Mouse (Mus musculus): ENCODE measurements around the gene Ube2l6. TPM values are rescaled to one million over a fixed set of nuclear protein-coding genes. Genes with fewer than 3 reads are reported as not detected.

The Ube2l6 gene
- 32.9 and 33.5 TPM in 2 replicates for polyA plus RNA-seq (2016; fragmentation: Nextera tagmentation; extraction: Ambion mirVana)

DNA sequence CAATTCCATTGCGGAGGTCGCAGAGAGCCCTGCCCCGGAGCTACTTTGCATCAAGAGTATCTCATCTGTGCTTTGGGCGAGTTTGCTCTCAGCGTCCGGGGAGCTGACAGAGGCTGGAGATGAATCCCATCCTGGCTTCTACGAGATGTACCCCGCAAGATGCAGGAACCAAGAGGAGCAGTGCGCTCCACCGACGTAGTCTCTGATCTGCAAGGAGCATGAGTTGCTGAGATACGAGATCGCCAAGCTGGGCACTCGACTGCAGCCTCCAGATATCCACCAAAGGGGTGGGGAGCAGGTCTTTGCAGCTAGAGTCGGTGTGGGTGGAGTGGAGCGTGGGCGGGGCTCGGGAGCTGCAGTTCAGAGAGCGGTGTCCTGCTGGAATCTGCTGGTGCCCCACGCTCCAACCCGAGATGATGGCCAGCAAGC, at the start of gene Ube2l6:
Ube2l6 (plus strand) TSS at position 336 of the 429 bp plus-strand sequence.
- Histone ChIP-seq H3K4me1 (peaks cover 4% of the 10 kb centered on the region; the same call in 1 of the 2 replicates), H3K9ac (peak within 1 kb of the TSS; percentile 41), H3K27ac (peak within 1 kb of the TSS; percentile 14; the same call in 1 of the 2 replicates), H3K9me3 (0 out of 2 replicates have a peak, but pooled peaks cover 7% of the 10 kb centered on the region), H3K36me3 (no peaks in the 10 kb centered on the region), H3K4me3 (peak within 1 kb of the TSS; percentile 56), H3K4me2 (replicated peaks) (peak within 1 kb of the TSS; percentile 92), H3K27me3 (no peaks in the 10 kb centered on the region)
- WGBS = 0% methylated on average over 21 of the region's 21 CpGs
- peak; percentile 71 for ATAC-seq (ENCODE audit: insufficient number of reproducible peaks, insufficient read depth, low FRiP score, low TSS enrichment)

DNA sequence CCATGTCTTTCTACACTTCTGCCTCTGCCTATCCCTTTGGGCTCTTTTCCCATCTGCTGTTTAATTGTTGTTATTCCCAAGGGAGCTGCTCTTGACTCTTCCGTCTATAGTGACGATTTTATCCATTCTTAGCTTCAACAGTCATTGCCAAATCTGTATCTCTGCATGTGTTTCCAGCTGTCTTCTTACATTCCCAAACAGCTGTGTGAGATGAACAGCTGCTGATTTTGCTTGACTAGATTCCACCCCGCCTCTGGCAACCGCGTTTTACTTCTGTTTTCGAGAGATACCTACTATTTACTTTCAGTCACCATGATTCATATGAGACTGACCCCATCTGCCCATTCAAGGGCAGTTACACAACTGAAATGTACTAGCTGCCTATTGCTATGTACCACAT, 48.5 kb upstream of the Ube2l6 start:
- WGBS = 78% methylated on average over 6 of the region's 6 CpGs
- ATAC-seq (ENCODE audit: insufficient number of reproducible peaks, insufficient read depth, low FRiP score, low TSS enrichment) = no peak
- no peak overlapping the region for H3K4me3 ChIP-seq
- no peaks in the 10 kb centered on the region for H3K27me3 ChIP-seq
- no peaks in the 10 kb centered on the region for H3K36me3 ChIP-seq
- no peaks in the 10 kb centered on the region for H3K4me1 ChIP-seq
- no peak overlapping the region for H3K9ac ChIP-seq
- no peaks in the 10 kb centered on the region for H3K9me3 ChIP-seq
- no peak overlapping the region for H3K27ac ChIP-seq
- H3K4me2 ChIP-seq (replicated peaks) = no peak overlapping the region

DNA sequence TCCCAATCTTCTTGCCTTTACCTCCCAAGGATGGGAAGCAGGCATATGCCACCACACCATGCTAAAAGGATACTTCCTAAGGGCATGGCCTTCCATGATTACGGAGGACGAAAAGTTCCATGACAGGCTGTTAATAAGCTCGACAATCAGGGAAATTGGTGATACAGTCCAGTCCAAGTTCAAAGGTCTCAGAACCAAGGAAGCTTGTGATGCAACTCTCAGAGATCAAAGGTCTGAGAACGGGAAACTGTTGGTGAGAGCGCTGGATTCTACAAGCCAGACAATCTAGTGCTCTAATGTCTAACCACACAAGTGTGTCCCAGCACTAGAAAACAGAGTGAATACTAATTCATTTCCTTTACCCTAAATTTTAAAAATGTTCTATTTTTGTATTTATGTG, 42.4 kb upstream of the Ube2l6 start:
- no peak overlapping the region for H3K9ac ChIP-seq
- no peaks in the 10 kb centered on the region for H3K9me3 ChIP-seq
- no peak overlapping the region for H3K27ac ChIP-seq
- ATAC-seq (ENCODE audit: insufficient number of reproducible peaks, insufficient read depth, low FRiP score, low TSS enrichment) = no peak
- H3K4me3 ChIP-seq = no peak overlapping the region
- H3K36me3 ChIP-seq = no peaks in the 10 kb centered on the region
- no peaks in the 10 kb centered on the region for H3K4me1 ChIP-seq
- no peak overlapping the region for H3K4me2 ChIP-seq (replicated peaks)
- H3K27me3 ChIP-seq = no peaks in the 10 kb centered on the region
- WGBS = 63% methylated on average over 5 of the region's 5 CpGs

DNA sequence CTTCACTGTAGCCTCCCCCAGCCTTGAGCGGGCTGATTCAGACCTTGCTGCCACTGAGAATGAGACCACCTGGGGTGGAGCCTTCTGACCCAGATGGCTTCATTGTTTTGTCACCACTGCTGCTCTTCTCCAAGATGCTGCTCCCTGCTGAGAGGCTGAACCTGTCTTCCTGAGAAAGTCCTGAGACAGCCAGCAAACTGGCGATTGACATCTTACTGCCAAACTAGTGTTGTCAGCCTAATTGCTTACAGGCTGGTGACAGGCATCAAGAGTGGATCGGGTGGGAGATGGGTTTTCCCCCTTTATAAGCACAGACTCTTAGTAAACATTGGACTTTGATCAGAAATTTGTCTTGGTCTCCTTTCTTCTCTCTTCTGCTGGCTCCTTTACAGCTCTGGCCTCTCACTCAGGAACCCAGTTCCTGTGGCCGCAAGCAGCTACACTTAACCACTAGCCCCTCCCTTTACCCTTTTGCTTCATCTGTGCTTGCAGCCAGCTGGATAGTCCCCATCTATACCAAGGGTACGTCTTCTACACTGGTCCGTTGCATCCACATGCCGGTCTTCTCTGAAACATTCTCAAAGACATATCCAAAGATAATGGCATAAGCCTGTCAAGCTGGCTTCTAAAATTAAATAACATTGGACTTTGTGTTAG, 41.5 kb upstream of the Ube2l6 start:
- H3K4me2 ChIP-seq (replicated peaks) = no peak overlapping the region
- 51% methylated on average over 7 of the region's 7 CpGs for WGBS
- no peak overlapping the region for H3K9ac ChIP-seq
- H3K36me3 ChIP-seq = no peaks in the 10 kb centered on the region
- no peak overlapping the region for H3K27ac ChIP-seq
- no peaks in the 10 kb centered on the region for H3K27me3 ChIP-seq
- H3K9me3 ChIP-seq = no peaks in the 10 kb centered on the region
- ATAC-seq (ENCODE audit: insufficient number of reproducible peaks, insufficient read depth, low FRiP score, low TSS enrichment) = no peak
- H3K4me1 ChIP-seq = no peaks in the 10 kb centered on the region
- no peak overlapping the region for H3K4me3 ChIP-seq

DNA sequence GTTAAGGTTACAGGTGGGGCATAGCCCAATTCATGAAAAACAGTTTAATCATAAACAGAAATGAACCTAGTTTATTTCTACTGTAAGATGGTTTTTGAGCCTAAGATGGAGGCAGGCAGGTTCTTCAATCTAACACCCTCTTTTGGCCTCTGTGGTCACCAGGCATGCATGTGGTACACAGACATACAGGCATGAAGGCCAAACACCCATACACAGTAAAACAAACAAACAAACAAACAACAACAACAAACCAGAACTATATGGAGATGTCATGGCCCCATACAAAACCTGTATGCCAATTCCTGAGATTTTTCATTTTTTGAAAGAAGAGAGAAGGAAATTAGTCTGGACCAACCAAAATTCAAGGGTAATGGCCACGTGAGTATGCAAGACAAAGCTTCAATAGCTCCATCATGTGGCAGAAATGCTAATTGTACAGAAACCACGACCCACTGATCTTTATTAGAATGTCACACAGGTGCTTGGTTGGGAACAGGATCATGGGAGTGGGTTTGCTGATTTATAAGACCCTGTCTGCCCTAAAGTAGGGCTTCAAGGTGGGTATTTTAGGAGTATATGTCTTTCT, 40.0 kb upstream of the Ube2l6 start:
- Histone ChIP-seq H3K4me3 (no peak overlapping the region), H3K27me3 (no peaks in the 10 kb centered on the region), H3K4me2 (replicated peaks) (no peak overlapping the region), H3K36me3 (no peaks in the 10 kb centered on the region), H3K9me3 (no peaks in the 10 kb centered on the region), H3K27ac (no peak overlapping the region), H3K4me1 (no peaks in the 10 kb centered on the region), H3K9ac (no peak overlapping the region)
- ATAC-seq (ENCODE audit: insufficient number of reproducible peaks, insufficient read depth, low FRiP score, low TSS enrichment) = no peak
- 3% methylated on average over 2 of the region's 2 CpGs for WGBS

DNA sequence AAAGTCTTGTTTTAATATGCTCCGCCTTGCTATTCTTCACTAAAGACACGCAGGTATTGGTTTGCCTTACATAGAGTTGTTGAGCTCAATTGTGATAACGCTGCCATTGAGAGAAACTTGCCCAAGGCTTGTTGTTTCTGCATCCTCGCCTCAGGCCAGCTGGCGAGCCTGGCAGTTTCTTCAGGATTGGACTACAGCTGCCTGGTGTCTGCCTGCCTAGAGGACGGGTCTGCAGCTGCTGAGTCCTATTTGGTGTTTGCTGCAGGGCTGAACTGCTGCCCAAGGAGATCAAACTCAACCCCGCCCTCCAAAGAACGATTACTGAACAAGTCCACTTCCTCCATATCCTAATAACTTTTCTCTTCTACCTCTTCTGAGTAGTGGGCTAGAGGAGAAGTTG, 37.9 kb upstream of the Ube2l6 start:
- Histone ChIP-seq H3K9me3 (no peaks in the 10 kb centered on the region), H3K4me1 (no peaks in the 10 kb centered on the region), H3K4me2 (replicated peaks) (no peak overlapping the region), H3K9ac (no peak overlapping the region), H3K27me3 (no peaks in the 10 kb centered on the region), H3K27ac (no peak overlapping the region), H3K36me3 (no peaks in the 10 kb centered on the region), H3K4me3 (no peak overlapping the region)
- no peak for ATAC-seq (ENCODE audit: insufficient number of reproducible peaks, insufficient read depth, low FRiP score, low TSS enrichment)
- WGBS = 65% methylated on average over 8 of the region's 8 CpGs

DNA sequence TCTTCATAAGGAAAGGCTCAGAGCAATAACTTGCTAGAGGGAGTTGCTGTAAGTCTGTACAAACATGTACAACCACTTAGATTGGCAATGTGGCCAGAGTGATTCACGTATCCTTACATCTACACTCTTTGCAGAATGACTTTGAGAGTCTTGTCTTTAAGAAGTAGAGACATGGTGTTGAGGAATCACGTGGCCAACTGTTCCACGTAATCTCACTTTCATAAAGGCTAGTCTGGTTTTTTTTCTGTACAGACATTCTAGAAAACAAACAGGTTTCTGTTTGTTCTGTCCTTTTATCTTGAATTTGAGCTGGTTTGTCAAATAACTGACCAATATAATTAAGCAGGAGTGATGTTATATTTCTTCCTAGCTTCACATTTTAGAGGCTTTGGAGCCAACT, 37.3 kb upstream of the Ube2l6 start:
- H3K27me3 ChIP-seq = no peaks in the 10 kb centered on the region
- no peaks in the 10 kb centered on the region for H3K9me3 ChIP-seq
- no peak overlapping the region for H3K27ac ChIP-seq
- H3K4me1 ChIP-seq = no peaks in the 10 kb centered on the region
- 83% methylated on average over 3 of the region's 3 CpGs for WGBS
- H3K4me2 ChIP-seq (replicated peaks) = no peak overlapping the region
- H3K4me3 ChIP-seq = no peak overlapping the region
- ATAC-seq (ENCODE audit: insufficient number of reproducible peaks, insufficient read depth, low FRiP score, low TSS enrichment) = no peak
- no peak overlapping the region for H3K9ac ChIP-seq
- H3K36me3 ChIP-seq = no peaks in the 10 kb centered on the region

DNA sequence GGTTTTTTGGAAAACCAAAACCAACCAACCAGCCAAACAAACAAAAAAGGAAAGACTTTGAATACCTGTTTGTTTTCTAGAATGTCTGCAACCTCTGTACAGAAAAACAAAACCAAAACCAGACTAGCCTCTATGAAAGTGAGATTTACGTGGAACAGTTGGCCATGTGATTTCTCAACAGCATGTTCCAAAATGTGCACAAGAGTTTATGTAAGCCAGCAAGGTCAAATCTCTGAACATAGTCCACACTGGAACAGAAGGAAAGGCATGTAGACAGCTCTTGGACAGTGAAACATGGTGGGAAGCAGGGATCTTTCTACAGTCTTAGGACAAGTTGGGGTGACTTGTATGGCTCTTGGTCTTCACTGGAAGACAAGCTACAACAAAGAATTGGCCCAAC, 36.8 kb upstream of the Ube2l6 start:
- Histone ChIP-seq H3K27ac (no peak overlapping the region), H3K27me3 (no peaks in the 10 kb centered on the region), H3K36me3 (no peaks in the 10 kb centered on the region), H3K4me3 (no peak overlapping the region), H3K4me1 (no peaks in the 10 kb centered on the region), H3K9ac (no peak overlapping the region), H3K9me3 (no peaks in the 10 kb centered on the region), H3K4me2 (replicated peaks) (no peak overlapping the region)
- ATAC-seq (ENCODE audit: insufficient number of reproducible peaks, insufficient read depth, low FRiP score, low TSS enrichment) = no peak
- 80% methylated on average over 1 of the region's 1 CpGs for WGBS

DNA sequence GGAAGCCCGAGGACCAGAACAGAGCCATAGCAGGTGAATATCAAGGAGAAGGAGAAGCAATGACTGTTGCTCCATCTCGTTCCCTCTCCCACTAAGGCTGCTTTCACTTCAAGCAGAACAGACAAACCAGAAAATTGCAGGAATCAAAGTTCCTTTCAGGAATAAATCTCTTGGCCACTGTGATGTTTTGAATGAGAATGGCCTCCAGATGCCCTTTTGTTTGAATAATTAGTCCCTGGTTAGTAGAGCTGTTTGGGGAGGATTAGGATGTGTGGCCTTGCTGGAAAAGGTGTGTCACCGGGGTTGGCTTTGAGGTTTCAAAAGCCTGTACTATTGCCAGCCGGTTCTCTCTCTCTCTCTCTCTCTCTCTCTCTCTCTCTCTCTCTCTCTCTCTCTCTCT, 36.3 kb upstream of the Ube2l6 start:
- ATAC-seq (ENCODE audit: insufficient number of reproducible peaks, insufficient read depth, low FRiP score, low TSS enrichment) = no peak
- WGBS = 27% methylated on average over 4 of the region's 4 CpGs
- H3K9me3 ChIP-seq = no peaks in the 10 kb centered on the region
- H3K36me3 ChIP-seq = no peaks in the 10 kb centered on the region
- no peak overlapping the region for H3K4me3 ChIP-seq
- no peak overlapping the region for H3K27ac ChIP-seq
- no peaks in the 10 kb centered on the region for H3K4me1 ChIP-seq
- H3K27me3 ChIP-seq = no peaks in the 10 kb centered on the region
- H3K4me2 ChIP-seq (replicated peaks) = no peak overlapping the region
- H3K9ac ChIP-seq = no peak overlapping the region

DNA sequence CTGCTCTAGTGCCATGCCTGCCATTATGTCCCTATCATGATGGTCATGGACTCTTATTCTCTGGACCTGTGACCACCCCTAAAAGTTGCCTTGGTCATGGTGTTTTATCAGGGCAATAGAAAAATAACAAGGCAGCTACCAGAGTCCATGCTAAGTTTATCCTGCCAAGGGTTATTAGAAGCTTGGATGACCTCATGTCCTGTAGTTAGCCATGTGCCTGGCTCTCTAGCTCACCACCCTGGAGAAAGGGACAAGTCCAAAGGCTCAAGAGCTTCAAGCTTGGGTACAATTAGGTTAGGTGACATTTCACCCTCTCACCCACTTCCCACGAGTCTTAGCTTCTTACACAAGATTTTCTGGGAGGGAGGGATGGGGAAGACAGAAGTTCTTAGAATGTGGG, 35.8 kb upstream of the Ube2l6 start:
- H3K9me3 ChIP-seq = no peaks in the 10 kb centered on the region
- WGBS = 52% methylated on average over 1 of the region's 1 CpGs
- no peak overlapping the region for H3K27ac ChIP-seq
- no peaks in the 10 kb centered on the region for H3K4me1 ChIP-seq
- H3K36me3 ChIP-seq = no peaks in the 10 kb centered on the region
- H3K9ac ChIP-seq = no peak overlapping the region
- no peak overlapping the region for H3K4me3 ChIP-seq
- no peaks in the 10 kb centered on the region for H3K27me3 ChIP-seq
- no peak overlapping the region for H3K4me2 ChIP-seq (replicated peaks)
- no peak for ATAC-seq (ENCODE audit: insufficient number of reproducible peaks, insufficient read depth, low FRiP score, low TSS enrichment)

DNA sequence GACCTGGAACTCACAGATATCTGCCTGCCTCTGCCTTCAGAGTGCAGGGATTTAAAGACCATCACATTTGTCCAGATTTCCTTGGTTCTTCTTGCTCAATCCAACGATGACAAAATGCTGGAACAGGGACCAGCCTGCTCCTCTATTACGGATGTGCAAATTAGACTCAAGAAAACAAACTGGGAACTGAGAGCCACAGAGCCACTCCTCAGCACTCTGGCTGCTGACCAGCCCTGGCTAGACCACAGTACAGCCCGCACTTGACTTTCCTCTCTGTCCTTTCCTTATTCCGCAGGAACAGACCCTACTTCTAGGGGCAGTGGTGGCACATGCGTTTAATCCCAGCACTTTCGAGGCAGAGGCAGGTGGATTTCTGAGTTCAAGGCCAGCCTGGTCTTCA, 28.1 kb upstream of the Ube2l6 start:
- Histone ChIP-seq H3K4me2 (replicated peaks) (no peak overlapping the region), H3K4me1 (peaks cover 7% of the 10 kb centered on the region), H3K36me3 (no peaks in the 10 kb centered on the region), H3K27ac (no peak overlapping the region), H3K9me3 (no peaks in the 10 kb centered on the region), H3K4me3 (no peak overlapping the region), H3K9ac (no peak overlapping the region), H3K27me3 (no peaks in the 10 kb centered on the region)
- WGBS = 75% methylated on average over 6 of the region's 6 CpGs
- no peak for ATAC-seq (ENCODE audit: insufficient number of reproducible peaks, insufficient read depth, low FRiP score, low TSS enrichment)

DNA sequence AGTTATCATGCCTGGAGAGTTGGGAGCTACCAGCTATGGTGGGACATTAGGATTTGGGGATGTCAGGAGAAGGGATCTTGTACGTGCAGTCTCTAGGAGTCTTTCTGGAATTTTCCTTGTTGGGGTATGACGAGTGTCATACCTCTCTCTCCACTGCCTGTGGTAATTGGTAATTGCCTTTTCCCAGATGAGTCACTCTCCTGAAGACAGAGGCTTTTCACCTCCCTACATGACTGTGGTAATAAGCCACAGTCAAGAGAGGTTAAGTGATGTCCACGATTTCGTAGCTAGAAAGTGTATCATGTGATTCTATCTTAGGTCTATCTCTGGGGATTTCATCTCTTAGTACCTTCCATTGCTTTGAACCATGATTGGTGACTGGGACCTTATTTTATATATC, 26.2 kb upstream of the Ube2l6 start:
- Histone ChIP-seq H3K9me3 (no peaks in the 10 kb centered on the region), H3K36me3 (no peaks in the 10 kb centered on the region), H3K4me1 (peaks cover 7% of the 10 kb centered on the region), H3K27ac (no peak overlapping the region), H3K4me2 (replicated peaks) (no peak overlapping the region), H3K9ac (no peak overlapping the region), H3K4me3 (no peak overlapping the region), H3K27me3 (no peaks in the 10 kb centered on the region)
- WGBS = 82% methylated on average over 4 of the region's 4 CpGs
- no peak for ATAC-seq (ENCODE audit: insufficient number of reproducible peaks, insufficient read depth, low FRiP score, low TSS enrichment)

Data from embryonic facial prominence, embryonic 12.5 days (tissue).